Mouse (Mus musculus) limb, embryonic 13.5 days (tissue): ENCODE data around the gene Myo6. TPM values are rescaled to one million over a fixed set of nuclear protein-coding genes. Genes with fewer than 3 reads are reported as not detected.
"Not testable (repeated sequence)": the region's sequence is repeated elsewhere in the genome, so short reads cannot be mapped to it uniquely, and the experiment has no call there.

Source experiments
- ATAC-seq: fragments of 200-750 bp; cut with Nextera tagmentation; 2 replicates; pipeline ENCODE4 v1.8.0; 2017; ENCODE audit warnings: low read depth, moderate number of reproducible peaks, moderate TSS enrichment; ENCODE audit not compliant: low FRiP score
- H3K27ac ChIP-seq: fragments of 300-500 bp; sonication (generic); 2 replicates; pipeline ENCODE4 v1.5.1; 2015; ENCODE audit warnings: inconsistent platforms, mild to moderate bottlenecking, moderate library complexity
- H3K27me3 ChIP-seq: fragments of 300-500 bp; sonication (generic); 2 replicates; pipeline ENCODE4 v1.6.1; 2015; ENCODE audit warnings: mild to moderate bottlenecking, inconsistent platforms
- H3K36me3 ChIP-seq: fragments of 300-500 bp; sonication (generic); 2 replicates; pipeline ENCODE4 v1.6.1; 2015; ENCODE audit warnings: inconsistent platforms, mild to moderate bottlenecking, moderate library complexity
- H3K4me1 ChIP-seq: fragments of 300-500 bp; sonication (generic); 2 replicates; pipeline ENCODE4 v1.6.1; 2015; ENCODE audit warnings: inconsistent platforms
- H3K4me2 ChIP-seq: fragments of 300-500 bp; sonication (generic); replicated peaks from 2 replicates; pipeline ENCODE4 v1.6.1; 2015; ENCODE audit warnings: inconsistent platforms, mild to moderate bottlenecking, moderate library complexity
- H3K4me3 ChIP-seq: fragments of 300-500 bp; sonication (generic); 2 replicates; pipeline ENCODE4 v1.5.1; 2015; ENCODE audit warnings: moderate library complexity, mild to moderate bottlenecking, inconsistent platforms
- H3K9ac ChIP-seq: fragments of 300-500 bp; sonication (generic); 2 replicates; pipeline ENCODE4 v1.6.1; 2015; ENCODE audit warnings: mild to moderate bottlenecking, inconsistent platforms
- H3K9me3 ChIP-seq: fragments of 300-500 bp; sonication (generic); 2 replicates; pipeline ENCODE4 v1.6.1; 2016; ENCODE audit warnings: inconsistent platforms
- WGBS: fragments of 180-500 bp; shearing (Covaris S2); methylation state at CpG from one replicate; pipeline ENCODE4 v1.1.7; 2015; 5-methylcytosine and 5-hydroxymethylcytosine counted together
- polyA plus RNA-seq: library from polyadenylated mRNA; unstranded; fragments of >200 nt; fragmentation: Nextera tagmentation; extraction: Ambion mirVana; gene quantifications from 2 replicates; pipeline ENCODE4 v1.2.1, GENCODE M21; 2015

The Myo6 gene
- polyA plus RNA-seq, 1 experiment from 2014 or later, result 10.9 TPM

DNA sequence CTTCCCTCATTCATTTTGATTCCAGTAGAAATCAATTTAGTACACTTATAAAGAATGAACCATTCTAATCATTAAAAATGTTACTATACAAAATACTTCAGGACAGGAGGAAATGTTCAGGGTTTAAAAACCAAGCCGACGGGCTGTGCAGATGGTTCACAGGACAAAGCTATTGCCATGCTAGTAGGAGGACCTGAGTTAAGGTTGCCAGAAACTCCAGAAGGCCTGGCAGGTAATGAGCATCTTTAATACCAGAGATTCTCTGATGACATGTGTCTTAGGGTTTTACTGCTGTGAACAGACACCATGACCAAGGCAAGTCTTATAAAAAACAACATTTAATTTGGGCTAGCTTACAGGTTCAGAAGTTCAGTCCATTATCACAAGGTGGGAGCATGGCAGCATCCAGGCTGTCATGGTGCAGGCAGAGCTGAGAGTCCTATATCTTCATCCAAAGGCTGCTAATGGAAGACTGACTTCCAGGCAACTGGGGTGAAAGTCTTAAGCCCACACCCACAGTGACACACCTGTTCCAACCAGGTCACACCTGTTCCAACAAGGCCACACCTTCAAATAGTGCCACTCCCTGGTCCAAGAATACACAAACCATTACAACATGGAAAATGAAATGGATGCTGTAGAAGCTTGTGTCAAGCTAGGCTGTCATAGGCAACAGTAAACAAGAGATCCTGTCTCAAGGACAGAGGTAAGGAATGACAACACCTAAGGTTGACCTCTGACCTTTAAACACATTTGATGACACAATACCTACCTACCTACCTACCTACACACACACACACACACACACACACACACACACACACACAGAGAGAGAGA lies 156.4 kb downstream of the Myo6 start:
- H3K4me3 ChIP-seq, H3K4me2 ChIP-seq, H3K36me3 ChIP-seq, H3K9ac ChIP-seq, H3K27ac ChIP-seq, H3K27me3 ChIP-seq, ATAC-seq, H3K4me1 ChIP-seq, H3K9me3 ChIP-seq: not testable (repeated sequence)
- WGBS, result 89% methylated on average over 2 of the region's 2 CpGs

- ATAC-seq, result peak; percentile 85; the same call in 1 of the 2 replicates
- Histone ChIP-seq H3K9me3 (no peaks in the 10 kb centered on the region), H3K4me2 (peak overlapping the region; percentile 62), H3K27me3 (0 out of 2 replicates have a peak, but pooled peaks cover 2% of the 10 kb centered on the region), H3K4me3 (peak overlapping the region; percentile 21; the same call in 1 of the 2 replicates), H3K27ac (no peak overlapping the region), H3K4me1 (peaks cover 9% of the 10 kb centered on the region), H3K36me3 (no peaks in the 10 kb centered on the region), H3K9ac (no peak overlapping the region)
- whole genome bisulfite sequencing, result 19% methylated on average over 14 of the region's 14 CpGs
These were observed 167.3 kb downstream of the Myo6 start for GRCm38 (mm10) chr9:80332153-80332552.

DNA sequence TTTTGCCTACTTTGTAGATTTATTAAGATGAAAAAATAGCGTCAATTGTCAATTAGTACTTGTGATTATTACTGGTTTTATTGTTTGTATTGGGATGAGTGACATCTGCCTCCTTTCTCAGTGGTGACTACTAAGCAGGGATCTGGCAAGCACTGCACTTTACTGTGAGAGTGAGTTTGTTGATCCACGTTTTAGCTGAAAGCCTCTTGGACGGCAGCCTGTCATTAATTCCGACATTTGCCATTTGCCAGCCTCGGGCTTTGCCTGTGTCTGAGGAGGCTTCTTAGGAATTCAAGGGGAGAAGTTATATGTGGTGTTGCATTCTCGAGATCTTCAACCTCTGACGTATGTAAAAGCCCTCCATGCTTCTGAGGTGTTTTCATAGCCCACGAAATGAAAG lies 168.6 kb downstream of the Myo6 start:
- H3K27ac ChIP-seq, result no peak overlapping the region
- 0 out of 2 replicates have a peak, but pooled peaks cover 2% of the 10 kb centered on the region for H3K27me3 ChIP-seq
- no peaks in the 10 kb centered on the region for H3K36me3 ChIP-seq
- 33% methylated on average over 8 of the region's 8 CpGs for WGBS
- no peak overlapping the region for H3K9ac ChIP-seq
- H3K4me1 ChIP-seq, result peaks cover 9% of the 10 kb centered on the region
- H3K4me2 ChIP-seq, result peak overlapping the region; percentile 24
- no peaks in the 10 kb centered on the region for H3K9me3 ChIP-seq
- no peak overlapping the region for H3K4me3 ChIP-seq
- peak; percentile 20; the same call in 1 of the 2 replicates for ATAC-seq

DNA sequence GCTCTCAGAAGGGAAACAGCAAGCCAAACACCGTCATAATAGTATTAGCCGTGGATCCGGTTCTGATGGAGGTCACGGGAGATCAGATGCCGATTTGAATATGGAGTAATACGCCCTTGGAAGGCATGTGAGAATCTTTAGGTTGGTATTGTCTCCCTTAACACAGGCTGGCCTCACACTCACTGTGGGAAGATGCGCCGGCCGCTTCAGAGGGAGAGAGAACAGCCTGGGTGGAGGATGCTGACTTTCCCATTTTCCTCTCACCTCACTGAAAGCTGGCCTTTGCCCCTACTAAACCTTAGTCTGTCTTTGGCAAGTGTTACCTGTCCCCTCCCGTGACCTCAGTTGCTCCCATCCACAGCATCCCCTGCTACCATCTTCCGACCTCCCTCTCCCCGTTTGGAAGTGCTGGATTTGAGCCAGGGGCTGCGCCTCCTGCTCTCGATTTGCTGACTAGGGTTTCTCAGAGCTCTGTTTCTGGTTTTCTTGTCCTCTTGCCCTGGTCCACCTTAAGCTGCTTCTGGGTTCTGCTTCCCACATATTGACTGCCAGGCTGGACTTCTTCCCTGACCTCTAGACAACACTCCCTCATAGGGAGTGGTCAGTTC lies 169.3 kb downstream of the Myo6 start:
- H3K27me3 ChIP-seq, result 0 out of 2 replicates have a peak, but pooled peaks cover 2% of the 10 kb centered on the region
- H3K27ac ChIP-seq, result no peak overlapping the region
- peak overlapping the region; percentile 24 for H3K4me2 ChIP-seq
- no peak overlapping the region for H3K4me3 ChIP-seq
- H3K9ac ChIP-seq, result no peak overlapping the region
- peaks cover 9% of the 10 kb centered on the region for H3K4me1 ChIP-seq
- H3K36me3 ChIP-seq, result no peaks in the 10 kb centered on the region
- no peak for ATAC-seq
- 58% methylated on average over 14 of the region's 14 CpGs for WGBS
- H3K9me3 ChIP-seq, result no peaks in the 10 kb centered on the region

DNA sequence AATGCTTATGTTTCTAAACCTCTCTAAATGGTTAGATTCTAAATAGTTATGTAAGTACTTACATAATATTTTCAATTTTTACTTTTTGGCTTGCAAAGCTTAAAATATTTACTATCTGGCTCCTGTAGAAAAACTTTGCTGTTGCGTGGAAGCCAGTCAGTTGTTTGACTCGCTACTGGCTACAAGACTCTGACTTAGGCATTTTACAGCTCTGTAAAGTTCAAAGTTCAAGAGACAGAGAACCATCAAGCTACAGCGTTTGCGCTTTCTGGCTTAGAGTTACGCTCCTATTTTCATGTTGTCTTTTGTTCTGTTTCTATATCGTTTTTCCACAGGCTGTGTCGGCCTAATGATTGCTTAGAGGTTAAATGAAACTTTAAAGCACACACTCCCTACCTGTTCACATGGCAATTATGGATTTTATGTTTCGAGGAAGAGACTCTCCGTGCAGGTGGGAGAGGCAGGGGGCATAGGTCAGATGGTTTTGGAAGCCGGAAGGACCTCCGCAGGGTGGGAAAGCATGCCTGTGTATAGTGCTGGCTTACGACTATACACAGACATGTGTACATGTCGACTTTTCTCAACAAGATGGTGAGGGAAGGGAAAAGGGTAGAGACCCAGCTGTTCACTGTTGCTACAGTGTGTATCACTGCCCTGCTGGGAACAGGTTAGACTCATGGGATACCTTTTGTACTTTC lies 171.0 kb downstream of the Myo6 start:
- no peak overlapping the region for H3K4me2 ChIP-seq
- H3K4me1 ChIP-seq, result peaks cover 9% of the 10 kb centered on the region
- H3K4me3 ChIP-seq, result no peak overlapping the region
- WGBS, result 68% methylated on average over 13 of the region's 13 CpGs
- no peaks in the 10 kb centered on the region for H3K36me3 ChIP-seq
- H3K9ac ChIP-seq, result no peak overlapping the region
- ATAC-seq, result no peak
- no peak overlapping the region for H3K27ac ChIP-seq
- no peaks in the 10 kb centered on the region for H3K9me3 ChIP-seq
- no peaks in the 10 kb centered on the region for H3K27me3 ChIP-seq

DNA sequence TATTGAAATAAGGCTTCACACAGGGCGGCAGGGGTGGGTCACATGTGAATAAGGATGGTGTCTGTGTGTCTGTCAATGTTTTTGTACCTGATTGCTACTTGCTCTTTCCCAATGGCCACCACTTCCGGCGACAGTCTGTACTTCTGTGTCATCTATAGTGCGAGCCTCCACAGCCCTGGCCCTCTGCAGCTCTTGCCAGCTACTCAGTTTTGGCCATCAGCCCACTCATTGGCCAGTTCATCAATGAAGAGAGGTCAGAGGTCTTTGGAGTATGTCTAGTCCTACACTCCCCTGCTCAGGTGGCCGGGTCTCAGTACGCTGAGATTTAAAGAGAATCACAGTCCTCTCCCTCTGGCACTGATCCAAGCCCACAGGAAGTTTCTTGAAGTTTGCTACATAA lies 173.2 kb downstream of the Myo6 start:
- WGBS, result 86% methylated on average over 6 of the region's 6 CpGs
- ATAC-seq, result no peak
- no peak overlapping the region for H3K27ac ChIP-seq
- H3K4me3 ChIP-seq, result no peak overlapping the region
- no peaks in the 10 kb centered on the region for H3K27me3 ChIP-seq
- H3K4me1 ChIP-seq, result peaks cover 9% of the 10 kb centered on the region
- H3K4me2 ChIP-seq, result no peak overlapping the region
- H3K36me3 ChIP-seq, result no peaks in the 10 kb centered on the region
- no peak overlapping the region for H3K9ac ChIP-seq
- no peaks in the 10 kb centered on the region for H3K9me3 ChIP-seq

DNA sequence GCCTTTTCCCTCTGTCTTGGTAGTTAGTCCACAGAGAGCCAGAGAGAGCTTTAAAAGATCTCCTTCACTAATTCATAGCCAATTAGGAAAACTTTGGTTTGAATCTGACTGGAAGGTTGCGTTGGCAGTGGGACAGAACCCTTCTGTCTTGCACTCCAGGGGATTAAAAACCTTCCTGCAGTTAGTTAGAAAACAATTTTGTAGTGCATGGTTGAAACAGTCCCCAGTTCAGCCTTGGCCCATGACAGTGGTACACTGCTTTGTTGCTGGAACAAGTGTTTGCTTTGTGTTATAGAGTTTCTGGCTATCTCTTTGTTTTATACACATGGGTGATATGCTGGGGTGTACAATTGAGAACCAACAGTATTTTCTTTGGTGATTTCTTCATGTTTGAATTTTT lies 176.1 kb downstream of the Myo6 start:
- no peaks in the 10 kb centered on the region for H3K9me3 ChIP-seq
- H3K9ac ChIP-seq, result no peak overlapping the region
- WGBS, result 24% methylated on average over 1 of the region's 1 CpGs

GRCm38 (mm10) chr9:80341756-80342155 lies 176.9 kb downstream of the Myo6 start:
- no peak overlapping the region for H3K27ac ChIP-seq
- no peaks in the 10 kb centered on the region for H3K27me3 ChIP-seq
- H3K4me3 ChIP-seq, result no peak overlapping the region
- no peaks in the 10 kb centered on the region for H3K9me3 ChIP-seq
- H3K9ac ChIP-seq, result no peak overlapping the region
- WGBS, result 95% methylated on average over 16 of the region's 16 CpGs
- H3K4me2 ChIP-seq, result no peak overlapping the region
- H3K4me1 ChIP-seq, result no peaks in the 10 kb centered on the region
- ATAC-seq, result no peak
- no peaks in the 10 kb centered on the region for H3K36me3 ChIP-seq

More for the DNA sequence above, 176.1 kb downstream of the Myo6 start:
- ATAC-seq, result no peak
- Histone ChIP-seq H3K4me3 (no peak overlapping the region), H3K27ac (no peak overlapping the region), H3K36me3 (no peaks in the 10 kb centered on the region), H3K4me1 (no peaks in the 10 kb centered on the region), H3K27me3 (no peaks in the 10 kb centered on the region), H3K4me2 (no peak overlapping the region)

DNA sequence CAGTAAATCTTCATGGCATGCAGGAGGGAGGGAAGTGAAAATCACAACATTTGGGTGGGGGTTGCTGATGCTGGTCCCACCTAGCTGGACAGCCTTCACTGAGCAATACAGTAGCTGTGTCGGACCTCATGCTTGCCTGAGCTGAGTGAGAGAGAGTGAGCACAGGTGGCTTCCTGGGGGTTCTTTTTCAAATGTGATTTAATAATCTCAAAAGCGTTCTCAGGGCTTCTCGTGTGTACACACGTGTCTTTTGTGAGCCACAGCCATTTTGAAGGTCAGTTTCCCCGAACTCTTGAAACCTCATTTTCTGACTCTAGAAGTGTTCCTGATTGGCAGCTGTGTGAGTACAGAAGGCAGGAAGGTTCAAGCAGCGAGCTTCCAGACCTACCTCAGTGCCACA lies 177.7 kb downstream of the Myo6 start:
- 90% methylated on average over 6 of the region's 6 CpGs for WGBS
- no peak overlapping the region for H3K4me2 ChIP-seq
- no peak for ATAC-seq
- no peak overlapping the region for H3K4me3 ChIP-seq
- H3K36me3 ChIP-seq, result no peaks in the 10 kb centered on the region
- no peaks in the 10 kb centered on the region for H3K4me1 ChIP-seq
- H3K27me3 ChIP-seq, result no peaks in the 10 kb centered on the region
- no peak overlapping the region for H3K27ac ChIP-seq
- no peak overlapping the region for H3K9ac ChIP-seq
- no peaks in the 10 kb centered on the region for H3K9me3 ChIP-seq

DNA sequence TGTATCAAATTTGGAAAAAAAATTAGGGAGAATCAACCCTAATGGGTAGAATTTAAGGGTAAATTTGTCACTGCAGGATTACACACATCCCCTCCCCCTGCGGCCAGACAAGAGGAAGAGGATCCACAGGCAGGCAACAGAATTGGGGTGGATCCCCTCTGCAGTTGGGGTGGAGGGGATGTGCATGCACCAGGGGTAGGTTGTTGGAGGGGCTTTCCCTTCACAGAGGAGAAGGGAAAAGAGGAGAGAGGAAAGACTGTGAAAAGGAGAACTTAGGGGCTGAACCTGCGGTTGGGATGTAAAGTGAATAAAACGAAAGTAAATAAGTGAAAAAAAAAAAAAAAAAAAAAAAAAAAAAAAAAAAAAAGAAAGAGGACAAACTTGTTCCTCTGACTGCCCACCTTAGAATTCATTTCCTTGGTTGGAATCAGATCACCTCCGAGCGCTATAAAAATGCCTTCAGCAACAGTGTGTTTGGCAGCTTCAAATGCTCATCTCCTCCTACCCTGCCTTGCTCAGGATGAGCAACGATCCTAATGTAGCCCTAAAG lies 179.7 kb downstream of the Myo6 start:
- Histone ChIP-seq H3K36me3 (no peaks in the 10 kb centered on the region), H3K27me3 (no peaks in the 10 kb centered on the region), H3K4me2 (no peak overlapping the region), H3K4me3 (no peak overlapping the region), H3K9ac (no peak overlapping the region), H3K9me3 (no peaks in the 10 kb centered on the region), H3K27ac (no peak overlapping the region), H3K4me1 (no peaks in the 10 kb centered on the region)
- ATAC-seq, result no peak
- 92% methylated on average over 6 of the region's 6 CpGs for WGBS

GRCm38 (mm10) chr9:80351295-80351677 lies 186.5 kb downstream of the Myo6 start:
- ATAC-seq, result no peak
- H3K4me3 ChIP-seq, result 0 out of 2 replicates have a peak overlapping the region, but pooled peaks have one; percentile 20
- H3K9ac ChIP-seq, result no peak overlapping the region
- no peaks in the 10 kb centered on the region for H3K9me3 ChIP-seq
- peak overlapping the region; percentile 52 for H3K4me2 ChIP-seq
- 67% methylated on average over 7 of the region's 7 CpGs for WGBS
- no peaks in the 10 kb centered on the region for H3K36me3 ChIP-seq
- no peaks in the 10 kb centered on the region for H3K27me3 ChIP-seq
- H3K27ac ChIP-seq, result no peak overlapping the region
- peaks cover 3% of the 10 kb centered on the region; the same call in 1 of the 2 replicates for H3K4me1 ChIP-seq
